Mouse (Mus musculus): ENCODE results near the gene Nek2. TPM values are rescaled to one million over a fixed set of nuclear protein-coding genes. Genes with fewer than 3 reads are reported as not detected.
A peak's percentile ranks its signal among the peaks of the same experiment; 100 is the strongest.

Nek2 gene
- polyA plus RNA-seq, 1 experiment from 2014 or later, result 40.5 TPM

DNA sequence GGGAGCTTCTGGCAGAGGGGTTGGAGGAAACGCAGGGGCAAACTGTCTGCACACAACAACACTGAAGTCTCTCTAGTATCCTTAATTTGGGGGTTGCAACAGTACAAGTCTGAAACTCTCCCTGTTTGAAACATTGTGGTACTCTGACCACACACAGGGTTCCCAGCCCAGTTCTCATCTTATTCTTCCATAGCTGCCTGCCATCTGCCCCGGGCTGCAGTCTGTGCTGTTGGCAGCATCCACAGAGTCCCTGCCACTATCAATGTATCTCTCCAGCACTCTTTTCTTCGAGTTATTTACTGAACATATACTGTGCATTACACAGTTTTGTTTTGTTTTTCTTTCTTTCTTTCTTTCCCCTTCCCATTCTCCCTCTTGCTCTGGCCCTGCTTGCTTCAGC, 4.6 kb upstream of the Nek2 start:
- WGBS, result 84% methylated on average over 3 of the region's 3 CpGs
- H3K4me2 ChIP-seq (replicated peaks), result no peak overlapping the region
- H3K4me3 ChIP-seq, result no peak overlapping the region
- H3K4me1 ChIP-seq, result 0 out of 2 replicates have a peak, but pooled peaks cover 2% of the 10 kb centered on the region
- no peaks in the 10 kb centered on the region for H3K9me3 ChIP-seq
- no peak overlapping the region for H3K9ac ChIP-seq
- no peaks in the 10 kb centered on the region for H3K36me3 ChIP-seq
- H3K27me3 ChIP-seq, result no peaks in the 10 kb centered on the region
- H3K27ac ChIP-seq, result no peak overlapping the region
- no peak for ATAC-seq (ENCODE audit: insufficient number of reproducible peaks, insufficient read depth, low FRiP score, low TSS enrichment)

DNA sequence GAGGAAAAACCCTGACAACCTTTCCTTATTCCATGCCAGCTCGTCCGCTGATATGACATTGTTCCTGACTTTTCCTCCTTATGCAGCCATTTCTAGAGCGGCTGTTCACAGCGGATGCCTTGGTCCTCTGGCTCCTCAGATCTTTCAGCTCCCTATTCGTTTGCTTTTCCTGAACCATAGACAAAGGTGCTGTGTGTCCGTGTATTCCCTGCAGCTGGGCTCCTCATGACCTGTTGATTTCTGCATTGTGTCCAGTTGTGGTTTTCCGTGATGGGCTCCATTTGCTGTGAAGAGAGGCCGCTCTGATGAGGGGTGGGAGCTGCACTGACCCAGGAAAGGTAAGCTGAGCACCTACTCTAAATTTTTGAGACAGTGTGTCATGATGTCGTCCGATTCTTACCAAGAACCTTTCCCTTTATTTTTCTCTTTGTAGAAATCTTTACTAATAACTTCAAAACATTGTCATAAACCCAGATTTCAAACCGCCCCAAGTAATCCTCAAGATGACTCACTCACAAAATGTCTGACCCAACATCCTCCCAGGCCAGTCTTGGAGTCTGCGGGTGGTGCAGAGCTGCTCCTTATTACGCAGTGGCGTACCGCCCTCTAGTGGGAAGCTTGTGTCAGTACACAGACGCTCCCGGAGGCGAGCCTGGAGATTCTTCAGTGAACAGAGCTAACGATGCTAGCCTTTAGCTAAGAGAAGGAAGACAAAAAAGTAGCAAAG, 3.7 kb upstream of the Nek2 start:
- Histone ChIP-seq H3K9me3 (no peaks in the 10 kb centered on the region), H3K4me2 (replicated peaks) (no peak overlapping the region), H3K9ac (no peak overlapping the region), H3K4me3 (no peak overlapping the region), H3K27ac (no peak overlapping the region), H3K27me3 (no peaks in the 10 kb centered on the region), H3K36me3 (no peaks in the 10 kb centered on the region), H3K4me1 (0 out of 2 replicates have a peak, but pooled peaks cover 8% of the 10 kb centered on the region)
- WGBS, result 39% methylated on average over 19 of the region's 19 CpGs
- peak; percentile 70 for ATAC-seq (ENCODE audit: insufficient number of reproducible peaks, insufficient read depth, low FRiP score, low TSS enrichment)

DNA sequence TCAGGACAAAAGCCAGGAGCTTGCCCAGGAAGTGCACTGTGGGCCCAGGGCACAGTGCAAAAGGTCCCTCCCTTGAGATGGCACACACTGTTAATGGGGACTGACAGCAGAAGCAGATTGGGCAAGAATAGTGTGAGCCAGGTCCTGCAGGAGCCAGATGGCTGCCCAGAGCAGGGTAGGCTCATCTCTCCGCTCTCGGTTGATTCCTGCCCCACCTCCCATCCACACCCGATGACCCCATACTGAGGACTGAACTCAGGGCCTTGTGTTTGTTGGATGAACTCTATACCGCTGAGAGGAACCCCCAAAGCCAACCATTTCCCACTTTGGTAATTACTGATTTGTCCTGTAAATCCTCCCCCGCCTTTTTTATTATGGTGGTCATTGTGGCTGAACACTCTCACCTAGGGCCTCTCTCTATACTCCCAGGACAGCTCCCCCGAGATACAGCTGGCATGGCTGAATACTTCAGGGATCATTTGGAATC, 3.1 kb upstream of the Nek2 start:
- H3K4me1 ChIP-seq, result 0 out of 2 replicates have a peak, but pooled peaks cover 8% of the 10 kb centered on the region
- no peak for ATAC-seq (ENCODE audit: insufficient number of reproducible peaks, insufficient read depth, low FRiP score, low TSS enrichment)
- H3K4me2 ChIP-seq (replicated peaks), result no peak overlapping the region
- WGBS, result 44% methylated on average over 6 of the region's 6 CpGs
- H3K27me3 ChIP-seq, result no peaks in the 10 kb centered on the region
- H3K27ac ChIP-seq, result no peak overlapping the region
- H3K9me3 ChIP-seq, result no peaks in the 10 kb centered on the region
- no peak overlapping the region for H3K9ac ChIP-seq
- H3K36me3 ChIP-seq, result no peaks in the 10 kb centered on the region
- H3K4me3 ChIP-seq, result no peak overlapping the region

DNA sequence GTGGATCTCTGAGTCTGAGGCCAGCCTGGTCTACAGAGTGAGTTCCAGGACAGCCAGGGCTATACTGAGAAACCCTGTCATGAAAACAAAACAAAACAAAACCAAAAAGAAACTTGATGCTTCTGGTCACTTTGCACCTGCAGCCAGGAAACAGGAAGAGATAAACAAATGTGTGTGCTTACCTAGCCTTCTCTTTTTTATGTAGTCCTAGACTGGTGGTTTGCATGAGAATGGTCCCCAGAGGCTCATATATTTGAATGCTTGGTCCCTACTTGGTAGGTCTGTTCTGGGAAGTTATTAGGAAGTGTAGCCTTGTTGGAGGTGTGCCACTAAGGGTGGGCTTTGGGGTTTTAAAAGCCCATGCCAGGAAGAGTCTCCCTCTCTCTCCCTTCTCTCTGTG, 2.2 kb upstream of the Nek2 start:
- Histone ChIP-seq H3K4me3 (no peak overlapping the region), H3K4me2 (replicated peaks) (no peak overlapping the region), H3K36me3 (no peaks in the 10 kb centered on the region), H3K9ac (no peak overlapping the region), H3K4me1 (0 out of 2 replicates have a peak, but pooled peaks cover 8% of the 10 kb centered on the region), H3K9me3 (no peaks in the 10 kb centered on the region), H3K27me3 (no peaks in the 10 kb centered on the region), H3K27ac (no peak overlapping the region)
- ATAC-seq (ENCODE audit: insufficient number of reproducible peaks, insufficient read depth, low FRiP score, low TSS enrichment), result no peak

DNA sequence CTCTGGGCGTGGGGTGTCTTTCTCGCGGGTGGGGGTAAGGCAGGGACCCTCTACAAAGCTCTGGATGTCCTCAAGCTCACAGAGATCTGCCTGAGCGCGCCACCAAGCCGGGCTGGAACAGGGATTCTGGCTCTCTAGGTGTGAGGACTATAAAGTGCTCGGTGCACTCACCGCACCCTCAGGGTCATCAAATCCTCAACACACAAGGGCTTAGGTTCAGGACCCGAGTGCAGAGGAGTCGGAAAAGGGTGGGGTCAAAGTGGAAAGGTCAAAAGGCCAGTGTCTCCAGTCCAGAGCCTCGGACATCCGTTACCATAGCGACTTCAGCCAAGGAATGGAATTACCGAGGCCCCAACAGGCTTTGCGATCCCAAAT, 306 bp upstream of the Nek2 start:
- peak overlapping the region; percentile 46; the same call in 1 of the 2 replicates for H3K9ac ChIP-seq
- ATAC-seq (ENCODE audit: insufficient number of reproducible peaks, insufficient read depth, low FRiP score, low TSS enrichment), result peak; percentile 17
- no peak overlapping the region for H3K27ac ChIP-seq

DNA sequence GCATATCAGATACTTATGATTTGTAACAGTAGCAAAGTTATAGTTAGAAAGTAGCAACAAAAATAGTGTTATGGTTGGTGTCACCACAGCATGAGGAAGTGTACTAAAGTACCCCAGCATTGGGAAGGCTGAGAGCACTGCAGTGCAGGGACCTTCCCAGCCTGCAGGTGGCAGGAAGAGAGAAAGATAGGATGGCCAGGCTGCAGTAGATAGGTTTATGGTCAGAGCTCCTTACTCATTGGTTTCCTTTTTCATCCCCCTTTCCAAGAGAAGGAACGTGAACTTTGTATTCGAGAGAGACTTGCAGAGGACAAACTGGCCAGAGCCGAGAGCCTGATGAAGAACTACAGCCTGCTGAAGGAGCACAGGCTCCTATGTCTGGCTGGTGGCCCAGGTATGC, 7.9 kb downstream of the Nek2 start:
- H3K4me2 ChIP-seq (replicated peaks), result no peak overlapping the region
- H3K9me3 ChIP-seq, result no peaks in the 10 kb centered on the region
- H3K4me1 ChIP-seq, result no peaks in the 10 kb centered on the region
- 93% methylated on average over 3 of the region's 3 CpGs for WGBS
- no peak for ATAC-seq (ENCODE audit: insufficient number of reproducible peaks, insufficient read depth, low FRiP score, low TSS enrichment)
- no peak overlapping the region for H3K27ac ChIP-seq
- peaks cover 73% of the 10 kb centered on the region for H3K36me3 ChIP-seq
- H3K27me3 ChIP-seq, result no peaks in the 10 kb centered on the region
- no peak overlapping the region for H3K4me3 ChIP-seq
- H3K9ac ChIP-seq, result no peak overlapping the region

More for the DNA sequence above, 306 bp upstream of the Nek2 start:
- Histone ChIP-seq H3K27me3 (no peaks in the 10 kb centered on the region), H3K4me2 (replicated peaks) (peak overlapping the region; percentile 78), H3K4me3 (peak overlapping the region; percentile 94), H3K4me1 (0 out of 2 replicates have a peak, but pooled peaks cover 8% of the 10 kb centered on the region), H3K9me3 (no peaks in the 10 kb centered on the region), H3K36me3 (peaks cover 14% of the 10 kb centered on the region)
- 5% methylated on average over 15 of the region's 15 CpGs for WGBS

DNA sequence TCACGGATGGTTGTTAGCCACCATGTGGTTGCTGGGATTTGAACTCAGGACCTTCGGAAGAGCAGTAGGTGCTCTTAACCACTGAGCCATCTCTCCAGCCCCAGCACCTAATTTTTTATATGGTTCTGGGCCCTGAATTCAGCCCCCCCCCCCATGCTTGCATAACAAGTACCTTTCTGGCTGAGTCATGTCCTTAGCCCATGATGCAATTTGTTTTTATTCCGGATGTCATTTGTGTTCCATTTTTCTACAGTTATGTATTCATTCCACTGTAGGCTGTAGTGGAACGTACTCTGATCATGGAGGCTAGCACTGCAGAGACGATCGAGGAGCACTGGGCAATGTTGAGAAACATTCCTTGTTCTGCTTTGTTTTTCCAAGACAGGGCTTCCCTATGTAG, 12.2 kb downstream of the Nek2 start:
- Histone ChIP-seq H3K4me1 (no peaks in the 10 kb centered on the region), H3K9me3 (no peaks in the 10 kb centered on the region), H3K36me3 (peaks cover 44% of the 10 kb centered on the region), H3K9ac (no peak overlapping the region), H3K27ac (no peak overlapping the region), H3K4me3 (no peak overlapping the region), H3K4me2 (replicated peaks) (no peak overlapping the region), H3K27me3 (no peaks in the 10 kb centered on the region)
- WGBS, result 96% methylated on average over 6 of the region's 6 CpGs
- ATAC-seq (ENCODE audit: insufficient number of reproducible peaks, insufficient read depth, low FRiP score, low TSS enrichment), result no peak

GRCm38 (mm10) chr1:191834825-191835224, 13.6 kb downstream of the Nek2 start:
- WGBS, result 12% methylated on average over 19 of the region's 19 CpGs
- no peak overlapping the region for H3K27ac ChIP-seq
- H3K9ac ChIP-seq, result no peak overlapping the region
- no peaks in the 10 kb centered on the region for H3K27me3 ChIP-seq
- ATAC-seq (ENCODE audit: insufficient number of reproducible peaks, insufficient read depth, low FRiP score, low TSS enrichment), result no peak
- no peak overlapping the region for H3K4me2 ChIP-seq (replicated peaks)
- H3K4me1 ChIP-seq, result no peaks in the 10 kb centered on the region
- H3K36me3 ChIP-seq, result peaks cover 33% of the 10 kb centered on the region
- no peak overlapping the region for H3K4me3 ChIP-seq
- H3K9me3 ChIP-seq, result no peaks in the 10 kb centered on the region

GRCm38 (mm10) chr1:191836318-191836985, 15.2 kb downstream of the Nek2 start:
- H3K4me1 ChIP-seq, result no peaks in the 10 kb centered on the region
- 55% methylated on average over 5 of the region's 5 CpGs for WGBS
- H3K4me3 ChIP-seq, result no peak overlapping the region
- no peaks in the 10 kb centered on the region for H3K9me3 ChIP-seq
- ATAC-seq (ENCODE audit: insufficient number of reproducible peaks, insufficient read depth, low FRiP score, low TSS enrichment), result no peak
- H3K36me3 ChIP-seq, result peaks cover 17% of the 10 kb centered on the region
- H3K9ac ChIP-seq, result no peak overlapping the region
- no peak overlapping the region for H3K4me2 ChIP-seq (replicated peaks)
- H3K27me3 ChIP-seq, result no peaks in the 10 kb centered on the region
- no peak overlapping the region for H3K27ac ChIP-seq

- H3K4me2 ChIP-seq (replicated peaks), result no peak overlapping the region
- no peak overlapping the region for H3K4me3 ChIP-seq
- no peak overlapping the region for H3K9ac ChIP-seq
- H3K27me3 ChIP-seq, result no peaks in the 10 kb centered on the region
- no peak overlapping the region for H3K27ac ChIP-seq
- WGBS, result 82% methylated on average over 3 of the region's 3 CpGs
- no peaks in the 10 kb centered on the region for H3K9me3 ChIP-seq
- no peak for ATAC-seq (ENCODE audit: insufficient number of reproducible peaks, insufficient read depth, low FRiP score, low TSS enrichment)
- peaks cover 9% of the 10 kb centered on the region for H3K36me3 ChIP-seq
- no peaks in the 10 kb centered on the region for H3K4me1 ChIP-seq
Observed at GRCm38 (mm10) chr1:191837691-191838090, 16.4 kb downstream of the Nek2 start.

DNA sequence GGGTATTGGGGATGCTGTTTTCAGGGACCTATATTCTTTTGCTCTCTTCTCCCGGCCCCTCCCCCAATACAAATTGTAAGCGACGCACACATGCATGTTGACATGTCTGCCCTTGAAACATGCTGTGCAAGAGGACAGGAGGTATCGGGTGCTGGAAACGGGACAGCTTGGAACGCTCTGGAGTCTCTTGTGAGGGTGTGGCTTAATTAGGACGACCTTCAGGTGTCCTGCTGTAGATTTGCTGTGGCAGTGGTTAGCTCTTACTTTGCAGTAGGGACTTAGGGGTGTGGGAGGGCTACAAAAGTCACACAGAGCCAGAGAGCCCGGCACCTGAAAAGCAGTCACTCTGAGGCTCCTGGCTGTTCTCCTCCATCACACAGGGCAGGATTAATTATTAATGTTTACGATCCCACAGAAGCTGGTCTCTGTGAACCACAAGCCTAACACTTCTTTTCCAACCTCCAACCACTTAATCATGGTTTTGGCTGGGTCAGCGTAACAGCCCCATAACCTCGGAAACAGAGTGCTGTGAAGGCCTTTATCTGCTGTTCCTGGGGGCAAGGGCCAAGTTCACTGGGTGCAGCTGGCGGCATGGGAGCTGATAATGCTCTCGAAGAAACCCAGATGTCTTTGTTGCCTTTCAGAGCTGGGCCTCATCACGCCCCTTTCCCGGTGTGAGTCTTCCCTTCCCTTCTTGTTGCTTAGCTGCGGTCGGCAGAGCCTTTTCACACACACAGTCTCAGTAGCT, 17.9 kb downstream of the Nek2 start:
- 0 out of 2 replicates have a peak overlapping the region, but pooled peaks have one; percentile 17 for H3K27ac ChIP-seq
- no peaks in the 10 kb centered on the region for H3K4me1 ChIP-seq
- ATAC-seq (ENCODE audit: insufficient number of reproducible peaks, insufficient read depth, low FRiP score, low TSS enrichment), result no peak
- no peak overlapping the region for H3K4me3 ChIP-seq
- H3K27me3 ChIP-seq, result no peaks in the 10 kb centered on the region
- no peak overlapping the region for H3K9ac ChIP-seq
- H3K9me3 ChIP-seq, result no peaks in the 10 kb centered on the region
- WGBS, result 67% methylated on average over 17 of the region's 17 CpGs
- H3K4me2 ChIP-seq (replicated peaks), result no peak overlapping the region
- H3K36me3 ChIP-seq, result no peaks in the 10 kb centered on the region

Measured in embryonic facial prominence, embryonic 12.5 days (tissue).